Mouse (Mus musculus) limb, embryonic 14.5 days (tissue): ENCODE results near the gene Actr10. TPM values are rescaled to one million over a fixed set of nuclear protein-coding genes. Genes with fewer than 3 reads are reported as not detected.

ENCODE experiments used
- ATAC-seq: fragments of 200-750 bp; cut with Nextera tagmentation; 2 replicates; pipeline ENCODE4 v1.8.0; 2017; ENCODE audit warnings: low read depth, moderate number of reproducible peaks, moderate TSS enrichment; ENCODE audit not compliant: low FRiP score
- DNase-seq: peaks from one replicate; pipeline ENCODE4 v3.0.0-alpha.2; 2015; ENCODE audit warnings: low spot score
- H3K27ac ChIP-seq: fragments of 300-500 bp; sonication (generic); replicated peaks from 2 replicates; pipeline ENCODE4 v1.5.1; 2014; ENCODE audit warnings: low read depth, mild to moderate bottlenecking, low read length, moderate library complexity, mixed read lengths
- H3K27me3 ChIP-seq: fragments of 300-500 bp; sonication (generic); 2 replicates; pipeline ENCODE4 v1.6.1; 2014; ENCODE audit warnings: low read length, mixed read lengths; ENCODE audit not compliant: control insufficient read depth, insufficient read depth
- H3K36me3 ChIP-seq: fragments of 300-500 bp; sonication (generic); 2 replicates; pipeline ENCODE4 v1.6.1; 2014; ENCODE audit warnings: mild to moderate bottlenecking, low read length, moderate library complexity, mixed read lengths; ENCODE audit not compliant: control insufficient read depth, insufficient read depth
- H3K4me1 ChIP-seq: fragments of 300-500 bp; sonication (generic); 2 replicates; pipeline ENCODE4 v1.6.1; 2014; ENCODE audit warnings: antibody characterized with exemption, low read length, mixed read lengths; ENCODE audit not compliant: control insufficient read depth, insufficient read depth
- H3K4me2 ChIP-seq: fragments of 300-500 bp; sonication (generic); replicated peaks from 2 replicates; pipeline ENCODE4 v1.6.1; 2014; ENCODE audit warnings: low read depth, mild to moderate bottlenecking, low read length, moderate library complexity; ENCODE audit not compliant: severe bottlenecking
- H3K4me3 ChIP-seq: fragments of 300-500 bp; sonication (generic); replicated peaks from 2 replicates; pipeline ENCODE4 v1.5.1; 2014; ENCODE audit warnings: low read length
- H3K9ac ChIP-seq: fragments of 300-500 bp; sonication (generic); 2 replicates; pipeline ENCODE4 v1.6.1; 2014; ENCODE audit warnings: mild to moderate bottlenecking, low read depth, low read length, moderate library complexity; ENCODE audit not compliant: severe bottlenecking
- H3K9me3 ChIP-seq: fragments of 300-500 bp; sonication (generic); 2 replicates; pipeline ENCODE4 v1.6.1; 2016; ENCODE audit warnings: low read length; ENCODE audit not compliant: control insufficient read depth
- POLR2A ChIP-seq: fragments of 200-500 bp; IDR thresholded peaks from 2 replicates; pipeline ENCODE4 v1.8.0; 2012; ENCODE audit warnings: inconsistent platforms, mild to moderate bottlenecking, moderate library complexity, borderline replicate concordance; ENCODE audit not compliant: insufficient read depth, insufficient read length; ENCODE audit errors: extremely low read depth
- WGBS: fragments of 180-500 bp; shearing (Covaris S2); extraction: QIAGEN DNeasy Blood & Tissue Kit; methylation state at CpG from one replicate; pipeline ENCODE4 v1.1.7; 2014; 5-methylcytosine and 5-hydroxymethylcytosine counted together
- polyA plus RNA-seq, 2 experiments: library from polyadenylated mRNA; depleted of rRNA in 1 of 2; stranded (reverse) in 1 of 2; unstranded in 1 of 2; fragments of >200 nt; fragmentation: Nextera tagmentation in 1 of 2; extraction: Ambion mirVana in 1 of 2; gene quantifications; 2 replicates each; pipeline versions ENCODE4 v1.2.1 to v1.2.3; 2012 to 2014

Gene Actr10
- polyA plus RNA-seq, 2 experiments, result 91.6 to 264 TPM

GRCm38 (mm10) chr12:70974441-70975266 lies 37.0 kb downstream of the Actr10 start, which contains the start of gene Psma3:
Psma3 (plus strand) TSS chr12:70974621.
- Histone ChIP-seq H3K36me3 (peaks cover 8% of the 10 kb centered on the region), H3K9ac (peak within 1 kb of the TSS; percentile 96), H3K4me2 (peak within 1 kb of the TSS; percentile 57), H3K27ac (peak within 1 kb of the TSS; percentile 98), H3K27me3 (no peaks in the 10 kb centered on the region), H3K9me3 (no peaks in the 10 kb centered on the region), H3K4me3 (peak within 1 kb of the TSS; percentile 68), H3K4me1 (peaks cover 7% of the 10 kb centered on the region)
- TF ChIP-seq POLR2A, result peak; percentile 78; the same call in 1 of the 2 replicates
- DNase-seq (peak; percentile 98), ATAC-seq (peak; percentile 98)
- under 1% methylated on average over 71 of the region's 71 CpGs for WGBS

DNA sequence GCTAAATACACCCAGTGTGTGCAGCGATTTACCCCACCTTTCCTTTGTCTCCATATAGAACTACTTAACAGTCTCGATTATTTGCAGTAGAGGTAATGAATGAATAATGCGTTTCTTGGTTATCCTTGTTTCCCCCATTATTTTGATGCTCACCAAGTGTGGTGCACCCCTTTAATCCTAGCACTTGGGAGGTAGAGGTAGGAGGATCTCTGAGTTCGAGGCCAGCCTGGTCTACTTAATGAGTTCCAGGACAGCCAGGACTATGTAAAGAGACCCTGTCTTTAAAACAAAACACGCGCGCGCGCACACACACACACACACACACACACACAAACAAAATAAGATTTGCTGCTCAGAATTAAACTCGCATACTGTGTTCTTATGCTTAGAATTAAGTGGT lies 37.7 kb downstream of the Actr10 start:
- TF ChIP-seq POLR2A, result no peak
- 22% methylated on average over 10 of the region's 10 CpGs for WGBS
- Histone ChIP-seq H3K4me1 (peaks cover 7% of the 10 kb centered on the region), H3K27me3 (no peaks in the 10 kb centered on the region), H3K27ac (peak overlapping the region; percentile 98), H3K4me3 (peak overlapping the region; percentile 68), H3K4me2 (peak overlapping the region; percentile 57), H3K36me3 (peaks cover 15% of the 10 kb centered on the region), H3K9ac (peak overlapping the region; percentile 96), H3K9me3 (no peaks in the 10 kb centered on the region)
- DNase-seq (no peak), ATAC-seq (no peak)

- DNase-seq (no peak), ATAC-seq (no peak)
- Histone ChIP-seq H3K9ac (peak overlapping the region; percentile 96; the same call in 1 of the 2 replicates), H3K4me1 (peaks cover 7% of the 10 kb centered on the region), H3K36me3 (peaks cover 19% of the 10 kb centered on the region), H3K9me3 (no peaks in the 10 kb centered on the region), H3K27ac (no peak overlapping the region), H3K27me3 (no peaks in the 10 kb centered on the region), H3K4me2 (peak overlapping the region; percentile 57), H3K4me3 (peak overlapping the region; percentile 68)
- WGBS, result 65% methylated on average over 3 of the region's 3 CpGs
- TF ChIP-seq POLR2A, result no peak
Observed at GRCm38 (mm10) chr12:70975891-70976290, 38.2 kb downstream of the Actr10 start.

DNA sequence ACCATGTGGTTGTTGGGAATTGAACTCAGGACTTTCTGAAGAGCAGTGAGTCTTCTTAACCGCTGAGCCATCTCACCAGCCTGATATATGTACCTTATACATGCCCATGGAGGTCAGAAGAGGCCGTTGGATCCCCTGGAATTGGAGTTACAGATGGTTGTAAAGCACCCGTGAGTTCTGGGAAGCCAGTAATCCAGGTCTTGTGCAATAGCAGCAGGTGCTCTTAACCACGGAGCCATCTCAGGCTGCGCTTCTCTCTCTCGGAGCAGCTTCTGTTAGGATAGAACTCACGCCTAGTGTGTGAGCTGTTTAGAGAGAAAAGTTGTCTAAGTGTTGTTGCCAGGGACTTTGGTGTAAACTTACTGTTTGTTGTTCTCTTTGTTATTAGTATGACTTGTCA lies 40.7 kb downstream of the Actr10 start:
- H3K27ac ChIP-seq, result no peak overlapping the region
- H3K36me3 ChIP-seq, result peaks cover 37% of the 10 kb centered on the region
- peaks cover 7% of the 10 kb centered on the region for H3K4me1 ChIP-seq
- no peaks in the 10 kb centered on the region for H3K9me3 ChIP-seq
- no peaks in the 10 kb centered on the region for H3K27me3 ChIP-seq
- no peak overlapping the region for H3K4me2 ChIP-seq
- no peak overlapping the region for H3K4me3 ChIP-seq
- no peak for DNase-seq
- no peak for ATAC-seq
- H3K9ac ChIP-seq, result no peak overlapping the region
- TF ChIP-seq POLR2A, result no peak
- WGBS, result 81% methylated on average over 7 of the region's 7 CpGs

- H3K36me3 ChIP-seq, result peaks cover 87% of the 10 kb centered on the region
- ATAC-seq, result no peak
Observed at GRCm38 (mm10) chr12:70984855-70985550, 47.3 kb downstream of the Actr10 start.

More at GRCm38 (mm10) chr12:70984855-70985550, 47.3 kb downstream of the Actr10 start:
- Histone ChIP-seq H3K9ac (no peak overlapping the region), H3K4me1 (no peaks in the 10 kb centered on the region), H3K27me3 (no peaks in the 10 kb centered on the region), H3K27ac (no peak overlapping the region), H3K9me3 (no peaks in the 10 kb centered on the region), H3K4me2 (no peak overlapping the region), H3K4me3 (no peak overlapping the region)
- TF ChIP-seq POLR2A, result no peak
- no peak for DNase-seq
- WGBS, result 91% methylated on average over 7 of the region's 7 CpGs
